Mouse (Mus musculus): ENCODE data around the gene Antxr1. TPM values are rescaled to one million over a fixed set of nuclear protein-coding genes. Genes with fewer than 3 reads are reported as not detected.

Gene Antxr1
- total RNA-seq, 2 experiments from 2014 or later, result not detected

GRCm38 (mm10) chr6:87206790-87207189 is 128.8 kb downstream of the Antxr1 start:
- ATAC-seq (replicated peaks; ENCODE audit: low FRiP score, low TSS enrichment, poor library complexity, severe bottlenecking), result no peak

GRCm38 (mm10) chr6:87203467-87203866 is 132.2 kb downstream of the Antxr1 start:
- ATAC-seq (replicated peaks; ENCODE audit: low FRiP score, low TSS enrichment, poor library complexity, severe bottlenecking), result no peak

- ATAC-seq (replicated peaks; ENCODE audit: low FRiP score, low TSS enrichment, poor library complexity, severe bottlenecking), result no peak
Observed at GRCm38 (mm10) chr6:87203065-87203464, 132.6 kb downstream of the Antxr1 start.

DNA sequence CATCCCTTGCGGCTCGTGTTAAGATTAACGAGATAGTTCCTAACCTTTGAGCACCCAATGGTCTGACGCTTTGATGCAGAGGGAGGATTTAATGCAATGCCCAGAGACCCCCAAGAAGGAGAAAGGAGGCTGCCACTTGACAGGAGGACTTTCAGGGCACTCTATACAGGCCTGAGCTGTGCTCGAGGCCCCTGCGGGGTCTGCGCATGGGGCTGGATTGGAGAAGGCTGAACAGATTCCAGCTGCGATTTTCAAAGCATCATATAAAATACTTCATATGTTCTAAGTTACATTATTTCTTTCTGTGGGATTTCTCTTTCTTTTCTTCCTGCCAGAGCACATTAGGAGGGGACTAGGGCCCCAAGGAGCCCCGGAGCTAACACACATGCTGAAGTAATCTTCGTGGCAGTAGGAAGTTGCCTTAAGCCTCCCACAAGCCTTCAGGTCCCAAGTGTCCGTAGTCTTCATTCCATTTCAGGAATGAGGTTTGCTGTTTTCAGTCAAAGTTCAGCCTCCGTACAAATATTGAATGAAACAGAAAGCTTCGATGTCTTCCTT is 133.5 kb downstream of the Antxr1 start:
- ATAC-seq (replicated peaks; ENCODE audit: low FRiP score, low TSS enrichment, poor library complexity, severe bottlenecking), result no peak

- no peak for ATAC-seq (replicated peaks; ENCODE audit: low FRiP score, low TSS enrichment, poor library complexity, severe bottlenecking)
Observed at GRCm38 (mm10) chr6:87189755-87190154, 145.9 kb downstream of the Antxr1 start.

DNA sequence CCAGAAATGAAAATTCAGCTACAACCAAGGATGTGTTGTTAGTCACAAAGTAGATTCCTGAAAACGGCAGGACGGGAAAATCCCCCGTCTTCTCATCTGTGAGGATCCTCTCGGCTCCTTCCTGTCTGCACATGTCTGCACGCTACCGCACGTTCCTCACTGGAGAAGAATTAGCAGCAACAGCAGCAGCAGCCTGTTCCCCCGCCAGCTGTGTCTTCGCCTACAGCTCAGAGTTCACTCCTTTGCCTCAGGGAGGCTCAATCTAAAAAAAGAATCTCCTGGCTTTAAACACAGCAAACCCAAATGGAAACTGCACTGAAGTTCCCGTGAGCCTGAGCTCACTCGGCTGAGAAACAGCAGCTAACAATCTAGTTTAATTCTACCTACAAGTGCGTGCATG is 148.6 kb downstream of the Antxr1 start:
- no peak for ATAC-seq (replicated peaks; ENCODE audit: low FRiP score, low TSS enrichment, poor library complexity, severe bottlenecking)

DNA sequence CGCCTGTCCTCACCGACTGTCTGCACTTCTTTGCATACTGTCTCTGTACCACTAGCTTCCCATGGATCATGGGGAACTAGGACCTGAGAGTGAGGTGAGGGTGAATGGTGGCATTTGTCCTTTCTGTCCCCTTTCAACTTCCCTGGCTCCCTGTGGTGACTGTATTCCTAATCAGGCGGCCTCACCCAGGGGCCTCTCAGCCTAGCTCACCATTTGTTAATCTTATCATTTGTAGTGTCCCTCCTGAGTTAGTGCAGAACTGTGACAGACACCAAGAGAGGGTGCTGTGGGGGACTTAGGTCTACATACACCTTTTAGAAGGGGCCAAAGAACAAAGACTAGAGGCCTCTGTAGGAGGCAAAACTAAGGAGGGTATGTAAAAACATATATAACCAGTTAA is 151.2 kb downstream of the Antxr1 start:
- ATAC-seq (replicated peaks; ENCODE audit: low FRiP score, low TSS enrichment, poor library complexity, severe bottlenecking), result peak; percentile 72

DNA sequence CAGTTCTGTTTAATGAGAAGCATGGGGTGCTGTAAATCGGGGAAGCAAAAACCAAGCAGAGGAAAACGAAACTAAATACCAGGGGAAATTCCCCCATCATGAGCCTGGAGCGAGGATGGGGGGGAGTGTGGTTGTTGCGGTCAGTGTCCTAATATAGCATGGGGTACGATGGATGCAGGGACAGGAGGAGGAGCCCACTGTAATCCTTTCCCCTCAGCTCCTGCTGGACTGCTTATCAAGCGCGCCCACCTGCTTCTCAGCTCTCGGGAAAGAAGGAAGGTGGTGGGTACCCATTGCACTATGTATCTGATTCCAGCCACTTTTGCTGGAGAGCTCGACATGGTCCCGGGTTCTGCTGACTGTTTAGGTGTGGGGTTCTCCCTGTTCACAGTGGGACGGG is 151.6 kb downstream of the Antxr1 start:
- peak; percentile 85 for ATAC-seq (replicated peaks; ENCODE audit: low FRiP score, low TSS enrichment, poor library complexity, severe bottlenecking)

DNA sequence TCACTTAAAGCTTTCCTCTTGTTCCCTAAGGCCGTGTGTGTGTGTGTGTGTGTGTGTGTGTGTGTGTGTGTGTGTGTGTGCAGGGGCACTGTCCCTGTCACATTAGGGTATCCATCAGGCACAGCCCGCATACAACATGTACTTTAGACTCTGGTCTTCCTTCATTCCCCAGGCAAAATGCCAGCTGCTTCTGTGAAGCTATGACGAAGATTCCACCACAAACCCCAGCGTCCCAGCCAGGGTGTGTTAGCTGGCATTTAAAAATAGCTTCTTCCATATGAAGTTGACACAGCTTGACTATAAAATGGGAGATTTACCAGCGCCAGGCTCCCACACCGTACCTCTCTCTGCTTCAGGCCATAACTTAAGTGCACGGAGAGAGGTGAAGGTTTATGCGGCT is 152.5 kb downstream of the Antxr1 start:
- no peak for ATAC-seq (replicated peaks; ENCODE audit: low FRiP score, low TSS enrichment, poor library complexity, severe bottlenecking)

- ATAC-seq (replicated peaks; ENCODE audit: low FRiP score, low TSS enrichment, poor library complexity, severe bottlenecking), result no peak
Observed at GRCm38 (mm10) chr6:87182736-87183135, 152.9 kb downstream of the Antxr1 start.

DNA sequence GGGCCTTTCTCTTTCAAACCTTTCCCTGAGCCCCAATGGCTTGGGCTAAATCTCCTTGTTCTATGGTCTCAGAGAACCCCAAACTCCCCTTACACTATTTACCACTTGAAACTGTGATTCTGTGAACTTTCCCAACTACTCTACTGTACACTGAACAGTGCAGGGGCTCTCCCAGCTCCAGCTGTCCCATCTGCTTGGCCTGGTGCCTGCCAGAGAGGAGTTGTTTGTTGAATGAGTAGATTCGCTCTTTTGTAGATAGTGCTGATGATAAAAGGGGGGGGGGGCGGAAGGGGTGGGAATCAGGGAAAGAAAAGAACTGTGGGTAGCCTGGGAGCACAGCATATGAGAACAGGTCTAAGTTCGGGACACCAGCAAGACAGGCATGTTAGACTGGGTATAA is 164.2 kb downstream of the Antxr1 start:
- ATAC-seq (replicated peaks; ENCODE audit: low FRiP score, low TSS enrichment, poor library complexity, severe bottlenecking), result no peak

DNA sequence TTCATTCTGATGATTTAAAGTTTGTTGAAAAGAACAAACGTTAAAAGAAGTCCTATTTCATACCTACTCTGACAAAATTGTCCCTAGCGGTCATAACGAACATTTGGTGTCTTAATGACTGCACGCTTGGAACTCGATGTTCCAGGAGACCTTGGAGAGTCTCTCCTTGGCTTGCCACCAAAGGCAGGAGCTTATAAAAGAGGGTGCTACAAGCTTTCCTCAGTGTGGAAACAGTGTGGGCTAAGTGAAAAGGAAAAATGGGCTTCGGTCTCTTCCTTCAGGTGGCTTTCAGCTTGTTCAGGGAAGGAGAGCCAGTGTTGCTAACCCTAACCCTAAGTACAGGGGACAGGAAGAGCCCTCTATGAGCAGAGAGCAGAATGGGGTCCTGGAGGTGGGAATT is 164.7 kb downstream of the Antxr1 start:
- no peak for ATAC-seq (replicated peaks; ENCODE audit: low FRiP score, low TSS enrichment, poor library complexity, severe bottlenecking)

DNA sequence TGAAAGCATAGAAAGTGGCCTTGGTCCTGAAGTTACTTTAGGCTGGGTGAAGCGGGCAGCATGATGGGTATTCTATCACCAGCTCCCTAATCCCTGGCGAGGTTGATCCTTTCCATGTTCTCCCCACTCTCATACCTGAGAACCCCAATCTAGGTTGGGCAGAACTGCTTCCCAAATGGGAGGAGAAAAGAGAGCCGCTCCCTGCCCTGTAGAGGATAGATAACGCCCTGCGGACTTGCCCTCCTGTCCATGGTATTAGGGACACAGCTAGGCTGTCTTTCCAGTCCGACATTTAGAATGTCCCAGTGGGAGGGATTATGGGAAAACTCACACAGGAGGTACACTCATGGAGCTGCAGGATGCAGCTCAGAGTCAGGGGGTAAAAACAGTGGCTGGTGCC is 165.3 kb downstream of the Antxr1 start:
- no peak for ATAC-seq (replicated peaks; ENCODE audit: low FRiP score, low TSS enrichment, poor library complexity, severe bottlenecking)

DNA sequence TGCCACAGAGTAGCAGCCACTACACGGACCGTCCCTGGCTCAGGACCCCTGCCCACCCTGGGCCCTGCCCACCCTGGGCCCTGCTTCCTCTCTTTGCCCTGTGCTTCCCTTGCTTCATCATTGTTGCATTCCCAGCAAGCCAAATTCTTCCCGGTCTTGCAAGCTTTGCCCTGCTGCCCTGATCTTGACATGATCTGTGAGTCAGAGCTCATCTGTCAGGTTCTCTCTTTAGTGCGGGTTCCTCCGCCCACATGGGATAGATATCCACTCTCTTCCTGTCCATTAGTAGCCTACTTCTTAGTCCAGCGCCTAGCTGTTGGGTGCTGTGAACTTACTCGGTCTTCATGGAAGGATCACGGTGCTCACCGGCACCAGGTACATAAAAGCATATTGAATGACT is 167.6 kb downstream of the Antxr1 start:
- ATAC-seq (replicated peaks; ENCODE audit: low FRiP score, low TSS enrichment, poor library complexity, severe bottlenecking), result no peak

GRCm38 (mm10) chr6:87166673-87167305 is 168.8 kb downstream of the Antxr1 start:
- ATAC-seq (replicated peaks; ENCODE audit: low FRiP score, low TSS enrichment, poor library complexity, severe bottlenecking), result no peak

DNA sequence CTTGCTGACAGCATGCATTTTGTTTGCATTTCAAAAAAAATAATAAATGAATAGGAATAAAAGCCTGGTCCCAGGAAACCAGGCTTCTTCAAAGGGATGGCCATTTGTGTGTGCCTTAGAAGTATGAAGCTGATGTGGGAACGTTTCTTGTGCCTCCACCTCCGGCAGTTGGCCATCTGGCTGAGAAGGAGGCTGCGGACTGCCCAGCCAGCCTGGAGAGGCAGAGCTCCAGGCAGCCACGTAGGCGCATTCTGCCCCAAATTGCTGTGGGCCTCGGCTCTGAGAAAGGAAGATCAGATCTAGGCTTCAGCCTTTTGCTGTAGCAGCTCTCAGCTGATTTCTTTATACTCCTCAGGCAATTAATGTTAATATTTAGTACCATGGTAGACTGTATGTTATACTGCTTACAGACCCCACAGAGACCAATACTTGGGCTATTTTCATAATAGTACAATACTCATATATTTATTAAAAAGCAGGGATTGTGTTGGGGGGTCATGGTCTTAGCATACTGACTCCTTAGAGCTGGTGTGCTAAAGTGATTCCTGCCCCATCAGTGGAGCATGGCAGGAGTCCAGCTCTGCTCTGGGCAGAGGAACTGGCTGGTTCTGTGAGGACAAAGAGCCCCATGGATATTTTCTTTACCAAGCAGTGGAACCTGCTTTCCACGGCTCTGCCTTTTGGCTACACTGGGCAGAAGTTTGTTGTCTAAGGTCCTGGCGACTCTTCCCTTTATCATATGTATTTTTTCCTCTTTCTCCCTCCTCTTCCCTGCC is 169.9 kb downstream of the Antxr1 start:
- no peak for ATAC-seq (replicated peaks; ENCODE audit: low FRiP score, low TSS enrichment, poor library complexity, severe bottlenecking)

DNA sequence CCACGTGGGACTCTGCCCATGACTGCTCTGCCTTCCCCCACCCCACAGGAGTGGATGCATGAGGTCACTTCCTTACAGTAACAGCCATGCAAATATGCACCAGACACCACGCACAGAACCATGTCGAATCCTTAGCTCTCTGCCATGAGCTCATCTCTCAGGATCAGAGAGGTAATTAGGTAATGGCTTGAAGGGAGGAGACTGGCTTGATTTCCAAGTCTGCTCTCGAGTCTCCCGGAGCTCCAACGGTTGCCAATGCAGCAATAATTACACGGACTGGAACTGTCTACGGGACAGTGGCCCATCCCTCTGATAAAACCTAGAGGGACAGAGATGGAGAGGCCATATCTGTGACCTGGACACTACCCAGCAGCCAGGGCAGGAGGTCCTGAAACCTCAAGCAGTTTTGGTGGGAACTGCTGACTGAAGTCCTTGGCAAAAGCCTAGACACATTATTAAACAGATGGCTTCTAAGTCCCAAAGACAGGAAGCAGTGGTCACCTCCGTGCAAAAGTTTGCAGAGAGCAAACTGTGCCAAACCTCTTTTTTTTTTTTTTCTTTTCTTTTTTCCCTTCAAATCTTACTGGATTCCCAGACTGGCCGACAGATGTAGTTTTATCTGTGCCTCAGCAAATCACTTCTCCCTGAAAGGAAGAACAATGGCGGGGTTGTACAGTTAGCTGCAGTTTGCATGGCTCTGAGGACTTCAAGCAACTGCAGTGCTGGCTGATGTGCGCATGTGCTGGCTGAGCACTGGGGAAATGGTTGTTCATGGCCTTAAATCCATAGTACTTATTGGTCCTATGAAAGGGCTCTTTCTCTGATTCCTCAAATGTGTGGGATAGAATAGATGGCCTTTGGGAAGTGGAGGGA is 174.0 kb downstream of the Antxr1 start:
- ATAC-seq (replicated peaks; ENCODE audit: low FRiP score, low TSS enrichment, poor library complexity, severe bottlenecking), result no peak

- ATAC-seq (replicated peaks; ENCODE audit: low FRiP score, low TSS enrichment, poor library complexity, severe bottlenecking), result no peak
Observed at GRCm38 (mm10) chr6:87160196-87160595, 175.4 kb downstream of the Antxr1 start.

- no peak for ATAC-seq (replicated peaks; ENCODE audit: low FRiP score, low TSS enrichment, poor library complexity, severe bottlenecking)
Observed at GRCm38 (mm10) chr6:87158062-87158623, 177.5 kb downstream of the Antxr1 start.

DNA sequence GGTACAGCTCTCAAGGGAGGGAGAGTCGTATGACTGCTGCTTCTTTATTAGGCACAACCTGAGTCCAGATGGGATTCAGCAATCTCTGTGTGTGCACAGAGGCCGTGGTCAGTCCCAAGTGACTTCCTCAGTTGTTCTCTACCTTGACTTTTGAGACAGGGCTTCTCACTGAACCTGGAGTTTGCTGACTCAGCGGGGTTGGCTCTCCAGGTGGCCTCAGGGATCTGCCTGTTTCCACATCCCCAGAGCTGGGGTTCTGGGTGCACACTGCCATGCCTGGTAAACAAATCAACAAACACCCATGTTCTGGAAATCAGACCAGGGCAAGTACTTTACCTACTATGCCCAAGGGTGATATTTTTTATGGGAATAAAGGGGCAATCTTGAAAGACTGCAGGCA is 181.8 kb downstream of the Antxr1 start:
- ATAC-seq (replicated peaks; ENCODE audit: low FRiP score, low TSS enrichment, poor library complexity, severe bottlenecking), result no peak

Measured in megakaryocyte-erythroid progenitor cell, adult 5-6 weeks (primary cell).